Mouse (Mus musculus) induced T-regulatory cell, adult 2 months (primary cell): ENCODE results near the gene Atp2c2.
A peak's percentile ranks its signal among the peaks of the same experiment; 100 is the strongest.

Source experiments
- DNase-seq: peaks from one replicate; pipeline ENCODE4 v3.0.0-alpha.2; 2012; ENCODE audit warnings: low read depth

Gene Atp2c2

GRCm38 (mm10) chr8:119699549-119700134 is at the start of gene Atp2c2:
Atp2c2 (plus strand) TSS chr8:119700009.
- DNase-seq: no peak

GRCm38 (mm10) chr8:119651324-119651723 is 48.5 kb upstream of the Atp2c2 start:
- no peak for DNase-seq

GRCm38 (mm10) chr8:119656709-119657464 is 42.9 kb upstream of the Atp2c2 start:
- DNase-seq: peak; percentile 58

GRCm38 (mm10) chr8:119661081-119661480 is 38.7 kb upstream of the Atp2c2 start:
- DNase-seq: no peak

GRCm38 (mm10) chr8:119661892-119662291 is 37.9 kb upstream of the Atp2c2 start:
- DNase-seq: no peak

- DNase-seq: no peak
These were observed 36.4 kb upstream of the Atp2c2 start for GRCm38 (mm10) chr8:119663440-119663839.

DNA sequence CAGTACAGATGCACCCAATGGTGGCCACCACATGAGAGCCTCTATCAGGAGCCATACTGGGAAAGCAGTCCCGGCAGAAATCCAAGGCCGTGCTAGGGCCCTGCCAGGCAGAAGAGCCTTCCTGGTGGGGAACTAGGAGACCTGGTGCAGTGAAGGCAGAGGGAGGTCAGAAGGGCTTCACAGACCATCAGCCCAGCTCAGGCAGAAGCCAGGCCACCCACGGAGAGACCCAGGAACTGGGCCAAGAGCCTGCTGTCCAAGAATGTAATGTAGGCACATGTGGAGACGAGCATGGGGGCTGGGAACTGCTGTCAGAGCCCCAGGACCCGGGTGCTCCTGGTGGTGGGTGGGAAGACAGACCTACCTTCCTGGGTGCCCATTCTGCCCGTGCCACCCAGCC is 34.5 kb upstream of the Atp2c2 start:
- DNase-seq: no peak

DNA sequence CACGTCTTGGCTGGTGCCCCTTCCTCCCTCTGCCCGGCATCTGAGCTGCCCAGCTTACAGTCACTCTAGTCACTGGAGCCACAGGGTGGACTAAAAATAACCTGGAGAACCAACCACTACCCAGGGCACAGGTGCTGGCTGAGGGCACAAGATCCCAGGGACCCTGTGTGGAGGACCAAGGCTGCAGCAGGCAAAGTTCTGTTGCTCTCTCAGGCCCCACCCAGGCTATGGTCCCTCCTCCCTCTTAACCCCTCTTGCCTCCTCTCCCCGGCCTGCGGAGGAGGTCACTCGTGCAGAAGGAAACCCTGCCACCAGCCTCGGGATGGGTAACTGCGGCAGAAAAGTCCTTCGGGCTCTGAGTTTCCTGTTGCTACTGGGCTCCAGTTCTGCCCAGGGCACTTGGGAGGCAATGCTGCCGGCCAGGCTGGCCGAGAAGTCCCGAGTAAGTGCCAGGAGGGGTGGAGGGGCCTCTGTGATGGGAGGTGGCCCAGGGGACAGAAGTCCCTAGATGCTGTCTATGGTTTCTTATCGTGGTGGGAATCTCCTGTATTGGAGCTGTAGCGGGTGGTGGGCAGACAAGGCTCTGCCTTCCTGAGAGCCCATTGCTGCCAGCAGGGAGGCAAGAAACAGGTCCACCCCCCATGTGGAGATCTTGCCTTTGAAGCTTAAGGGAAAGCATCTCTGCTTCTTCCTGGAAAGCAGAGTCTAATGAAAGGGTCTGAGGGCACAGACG is 33.4 kb upstream of the Atp2c2 start, which contains the start of gene Wfdc1:
Wfdc1 (plus strand) TSS at position 147 of the 733 bp plus-strand sequence.
- DNase-seq: no peak

DNA sequence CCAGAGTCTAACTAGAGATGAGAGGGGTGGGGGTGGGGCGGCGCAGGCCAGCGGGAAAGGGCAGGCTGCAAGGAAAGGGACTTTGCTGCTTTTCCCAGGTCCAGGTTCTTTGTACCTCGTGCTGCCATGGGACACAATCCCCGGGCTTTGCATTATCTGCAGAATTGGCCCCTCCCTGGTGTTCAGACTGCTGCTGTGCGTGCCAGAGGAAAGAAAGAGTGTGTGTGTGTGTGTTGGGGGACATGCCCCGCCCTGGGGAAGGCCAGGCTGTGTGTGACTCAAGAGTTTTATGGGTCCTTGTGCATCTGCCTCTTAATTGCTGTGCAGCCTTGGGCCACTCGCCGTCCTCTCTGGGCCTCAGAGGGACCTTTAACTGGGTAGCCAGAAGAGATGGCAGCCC is 31.4 kb upstream of the Atp2c2 start:
- DNase-seq: no peak

GRCm38 (mm10) chr8:119669284-119669683 is 30.5 kb upstream of the Atp2c2 start:
- DNase-seq: peak; percentile 34

- DNase-seq: no peak
These were observed 29.3 kb upstream of the Atp2c2 start for GRCm38 (mm10) chr8:119670419-119671091.

DNA sequence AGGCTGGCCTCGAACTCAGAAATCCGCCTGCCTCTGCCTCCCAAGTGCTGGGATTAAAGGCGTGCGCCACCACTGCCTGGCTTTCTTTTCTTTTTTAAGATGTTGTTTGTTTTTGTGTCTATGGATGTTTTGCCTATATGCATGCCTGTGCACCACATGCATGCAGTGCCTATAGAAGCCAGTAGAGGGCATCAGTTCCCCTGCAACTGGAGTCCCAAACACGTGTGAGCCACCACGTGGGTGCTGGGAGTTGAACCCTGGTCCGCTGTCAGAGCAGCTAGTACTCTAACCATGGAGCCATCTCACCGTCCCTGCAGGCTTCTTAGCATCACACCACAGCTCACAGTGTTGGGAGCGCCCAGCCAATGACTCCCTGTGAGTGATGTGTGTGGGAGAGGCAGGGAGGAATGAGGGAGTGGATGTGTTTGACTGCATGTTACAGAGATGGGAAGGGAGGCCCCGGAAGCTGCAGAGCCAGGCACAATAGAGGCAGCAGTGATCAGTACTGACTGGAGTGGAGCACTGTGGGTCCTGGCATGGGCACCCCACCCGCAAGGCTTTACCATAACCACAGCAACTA is 25.7 kb upstream of the Atp2c2 start:
- peak; percentile 33 for DNase-seq

GRCm38 (mm10) chr8:119675457-119675856 is 24.4 kb upstream of the Atp2c2 start:
- no peak for DNase-seq

DNA sequence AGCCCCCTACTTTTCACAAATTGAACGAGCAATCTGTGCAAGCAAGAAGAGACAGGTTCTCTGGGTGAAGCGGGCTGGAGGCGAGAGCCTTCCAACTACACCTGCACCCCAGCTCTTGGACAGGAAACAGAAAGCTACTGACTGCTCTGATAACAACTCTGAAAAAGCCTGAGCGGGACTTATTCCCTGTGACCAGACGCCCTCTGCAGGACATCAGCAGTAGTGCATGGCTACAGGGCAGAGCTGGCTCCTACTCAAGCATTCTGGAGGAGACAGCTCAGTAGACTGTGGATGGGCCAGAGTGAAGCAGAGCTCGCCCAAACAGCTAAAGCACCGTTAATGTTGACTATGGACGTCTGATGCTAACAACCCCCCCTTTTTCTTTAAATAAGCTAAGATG is 23.4 kb upstream of the Atp2c2 start:
- DNase-seq: peak; percentile 89

GRCm38 (mm10) chr8:119678138-119678843 is 21.5 kb upstream of the Atp2c2 start:
- peak; percentile 72 for DNase-seq

DNA sequence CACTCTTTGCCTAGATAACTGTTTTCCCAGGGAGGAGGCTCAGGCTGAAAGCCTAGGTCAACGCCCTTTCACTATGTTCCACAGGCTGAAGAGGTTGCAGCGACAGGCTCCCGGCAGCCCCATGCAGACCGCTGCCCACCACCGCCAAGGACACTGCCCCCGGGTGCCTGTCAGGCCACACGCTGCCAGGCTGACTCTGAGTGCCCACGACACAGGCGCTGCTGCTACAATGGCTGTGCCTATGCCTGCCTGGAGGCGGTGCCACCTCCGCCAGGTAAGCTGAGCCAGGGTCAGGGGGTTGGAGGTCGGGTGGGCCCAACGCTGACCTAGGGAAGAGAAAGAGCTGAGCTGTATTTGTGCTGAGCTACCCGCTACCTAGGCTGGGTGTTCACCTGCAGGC is 20.6 kb upstream of the Atp2c2 start:
- DNase-seq: no peak

- no peak for DNase-seq
These were observed 9.2 kb upstream of the Atp2c2 start for GRCm38 (mm10) chr8:119690602-119691001.

GRCm38 (mm10) chr8:119691989-119692388 is 7.8 kb upstream of the Atp2c2 start:
- DNase-seq: no peak

DNA sequence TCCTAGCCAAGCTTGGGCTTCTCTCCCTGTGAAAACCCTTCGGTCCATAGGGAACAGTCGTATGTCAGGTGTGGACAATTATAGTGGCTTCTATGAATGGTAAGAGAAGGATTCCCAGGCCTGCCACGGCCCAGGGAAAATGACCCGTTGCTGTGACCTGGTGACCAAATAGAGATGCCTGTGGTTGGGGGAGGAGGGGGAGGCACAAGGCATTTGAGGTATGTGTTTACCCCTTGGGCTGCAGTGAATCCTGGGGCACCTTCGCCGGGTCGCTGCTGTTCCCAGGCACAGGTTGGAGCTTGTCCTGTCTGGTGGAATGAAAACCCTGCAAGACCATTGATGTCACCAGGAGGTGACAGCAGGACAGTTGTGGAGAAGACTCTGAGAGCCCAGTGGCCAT is 5.1 kb upstream of the Atp2c2 start:
- no peak for DNase-seq

- no peak for DNase-seq
These were observed 2.6 kb upstream of the Atp2c2 start for GRCm38 (mm10) chr8:119697163-119697562.

- peak; percentile 57 for DNase-seq
These were observed 849 bp upstream of the Atp2c2 start for GRCm38 (mm10) chr8:119698960-119699359.
